Mouse (Mus musculus): ENCODE results near the gene Cngb1. TPM values are rescaled to one million over a fixed set of nuclear protein-coding genes. Genes with fewer than 3 reads are reported as not detected.

Gene Cngb1
- polyA plus RNA-seq (2016; fragmentation: Nextera tagmentation; extraction: Ambion mirVana) = not detected in 2 replicates

DNA sequence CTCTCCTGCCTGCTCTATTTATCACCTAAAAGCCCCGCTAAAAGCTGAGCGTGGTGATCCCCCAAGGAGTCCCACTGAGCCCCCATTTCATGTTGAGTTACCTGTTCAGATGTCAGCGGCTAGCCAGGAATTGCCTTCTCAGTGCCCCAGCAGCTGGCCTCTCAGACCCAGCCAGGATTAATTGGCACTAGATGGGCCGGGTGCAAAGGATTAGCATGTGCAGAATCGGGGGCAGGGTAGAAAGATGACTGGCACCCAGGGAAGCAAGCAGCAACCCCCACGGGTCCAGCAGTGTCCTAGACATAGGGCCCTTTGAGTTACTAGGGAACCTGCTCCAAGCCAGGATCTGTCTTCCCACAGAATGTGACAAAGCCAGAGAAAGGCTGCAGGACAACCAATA lies at the start of gene Cngb1:
Gene Cngb1, minus strand, starts transcription at position 155 of the 400 bp plus-strand sequence.
- H3K9me3 ChIP-seq = no peaks in the 10 kb centered on the region

DNA sequence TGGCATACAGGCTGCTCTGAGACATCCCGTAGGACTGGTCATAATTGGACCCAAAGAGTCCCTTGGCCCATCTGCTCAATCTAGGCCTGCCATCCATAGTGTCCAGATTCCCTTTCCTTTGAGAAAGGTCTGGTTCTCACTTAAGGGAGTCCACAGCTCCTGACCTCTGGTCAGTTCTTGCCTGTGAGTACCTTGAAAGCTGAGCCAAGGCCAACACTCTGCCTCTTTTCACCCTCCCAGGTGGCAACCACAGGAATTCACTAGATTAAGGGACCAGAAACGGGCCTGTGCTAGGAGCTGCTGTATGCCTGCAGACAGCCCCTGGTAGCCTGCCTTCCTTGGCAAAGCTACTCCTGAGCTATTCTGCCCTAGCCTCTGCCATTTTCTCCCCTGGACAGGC lies 48.2 kb upstream of the Cngb1 start:
- no peak for DNase-seq (ENCODE audit: low spot score)
- H3K36me3 ChIP-seq (replicated peaks) = no peaks in the 10 kb centered on the region
- 86% methylated on average over 2 of the region's 2 CpGs for WGBS
- peaks cover 42% of the 10 kb centered on the region for H3K27me3 ChIP-seq (replicated peaks; ENCODE audit: low read depth, poor library complexity, severe bottlenecking)
- H3K27ac ChIP-seq (replicated peaks) = no peak overlapping the region
- H3K9me3 ChIP-seq = no peaks in the 10 kb centered on the region
- H3K4me1 ChIP-seq = peaks cover 59% of the 10 kb centered on the region
- no peak overlapping the region for H3K4me3 ChIP-seq

More for the DNA sequence above, at the start of gene Cngb1:
- WGBS = 47% methylated on average over 6 of the region's 6 CpGs
- Histone ChIP-seq H3K4me3 (no peak within 1 kb of the TSS), H3K27ac (replicated peaks) (no peak within 1 kb of the TSS), H3K27me3 (replicated peaks; ENCODE audit: low read depth, poor library complexity, severe bottlenecking) (no peaks in the 10 kb centered on the region), H3K4me1 (peaks cover 26% of the 10 kb centered on the region), H3K36me3 (replicated peaks) (no peaks in the 10 kb centered on the region)
- no peak for DNase-seq (ENCODE audit: low spot score)

DNA sequence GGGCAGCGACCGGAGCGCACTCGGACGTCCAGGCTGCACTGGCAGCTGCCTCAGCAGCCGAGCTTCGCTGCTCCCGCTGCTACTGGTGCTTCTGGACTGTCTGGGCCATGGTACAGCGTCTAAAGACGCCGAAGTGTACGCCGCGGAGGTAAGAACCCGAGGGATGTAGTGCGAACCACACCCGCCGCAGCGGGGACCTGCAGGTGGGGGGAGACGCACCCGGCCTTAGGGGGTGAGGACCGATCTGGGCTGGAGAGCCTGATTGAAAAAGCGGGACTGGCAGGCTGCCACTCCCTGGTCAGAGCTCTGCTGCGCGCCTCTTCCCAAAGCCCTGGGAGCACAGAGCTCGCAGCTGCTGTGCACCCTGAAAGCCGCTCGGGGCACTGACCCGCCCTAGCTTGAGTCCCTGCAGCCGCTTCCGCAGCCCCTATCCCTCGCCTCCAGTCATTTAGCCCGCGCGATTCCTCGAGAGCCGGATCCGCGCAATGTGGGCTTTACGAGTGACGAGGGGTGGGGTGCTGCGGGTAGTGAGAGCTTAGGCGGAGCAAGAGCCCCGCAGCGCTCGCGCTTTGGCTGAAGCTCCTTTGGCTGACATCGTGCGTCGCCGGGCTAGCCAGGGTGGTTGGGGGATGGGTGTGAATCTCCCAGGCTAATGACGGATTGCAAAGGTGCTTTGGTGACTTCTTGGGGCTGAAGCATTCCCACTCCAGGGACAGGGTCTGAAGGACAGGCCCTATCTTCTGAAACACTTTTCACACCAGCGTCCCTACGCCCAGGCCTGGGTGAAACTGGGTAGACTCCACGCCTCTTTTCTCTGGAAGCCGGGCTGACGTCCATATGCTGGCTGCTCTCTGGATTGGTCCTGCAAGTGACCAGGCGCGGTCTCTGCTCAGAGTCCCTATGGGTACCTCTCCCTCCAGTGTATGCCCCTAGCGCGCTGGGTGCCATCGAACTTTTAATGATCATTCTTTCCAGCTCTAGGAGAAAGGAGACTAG lies 46.8 kb upstream of the Cngb1 start:
- H3K4me1 ChIP-seq = peaks cover 46% of the 10 kb centered on the region
- H3K9me3 ChIP-seq = no peaks in the 10 kb centered on the region
- peak; percentile 79 for DNase-seq (ENCODE audit: low spot score)
- H3K27ac ChIP-seq (replicated peaks) = peak overlapping the region; percentile 94
- H3K27me3 ChIP-seq (replicated peaks; ENCODE audit: low read depth, poor library complexity, severe bottlenecking) = peaks cover 48% of the 10 kb centered on the region
- WGBS = 1% methylated on average over 62 of the region's 62 CpGs
- H3K36me3 ChIP-seq (replicated peaks) = no peaks in the 10 kb centered on the region
- H3K4me3 ChIP-seq = peak overlapping the region; percentile 87

DNA sequence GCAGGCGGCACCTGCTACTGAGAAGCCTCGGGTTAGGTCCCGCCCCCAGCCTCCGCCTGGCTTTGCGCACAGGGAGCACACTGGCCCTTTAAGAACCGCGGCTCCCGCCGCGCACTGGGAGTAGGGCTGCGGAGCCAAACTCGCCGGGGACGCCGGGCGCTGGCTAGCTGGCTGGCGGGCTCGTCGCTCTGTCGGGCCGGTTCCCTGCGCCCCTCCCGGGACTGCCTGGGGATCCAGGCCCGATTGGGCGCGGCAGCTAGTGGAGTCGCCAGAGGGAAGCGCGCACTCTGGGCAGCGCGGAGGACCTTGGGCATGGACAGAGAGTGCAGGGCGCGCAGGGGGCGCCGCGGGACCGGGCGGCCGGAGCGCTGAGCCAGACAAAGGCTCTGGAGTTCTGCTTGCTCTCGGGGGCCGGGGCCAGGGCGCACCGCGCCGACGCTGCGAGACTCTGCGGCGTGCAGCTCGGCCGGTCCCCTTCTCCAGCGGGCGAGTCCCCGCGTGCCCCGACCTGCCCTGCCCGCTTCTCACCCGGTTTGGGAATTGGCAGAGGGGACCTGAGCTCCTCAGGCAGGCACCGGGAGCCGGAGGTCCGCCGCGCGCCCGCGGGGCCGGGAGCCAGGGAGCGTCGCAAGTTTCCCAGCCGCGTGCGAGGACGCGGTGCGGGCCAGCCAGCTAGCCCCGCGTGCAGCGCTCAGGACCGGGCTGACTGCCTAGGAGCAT lies 45.9 kb upstream of the Cngb1 start, which contains the start of gene Mmp15:
Gene Mmp15, plus strand, starts transcription at position 118 of the 720 bp plus-strand sequence.
- H3K9me3 ChIP-seq = no peaks in the 10 kb centered on the region
- peak within 1 kb of the TSS; percentile 94 for H3K27ac ChIP-seq (replicated peaks)
- whole genome bisulfite sequencing = under 1% methylated on average over 80 of the region's 80 CpGs
- H3K36me3 ChIP-seq (replicated peaks) = no peaks in the 10 kb centered on the region
- H3K4me3 ChIP-seq = peak within 1 kb of the TSS; percentile 87
- DNase-seq (ENCODE audit: low spot score) = peak; percentile 86
- peaks cover 44% of the 10 kb centered on the region for H3K4me1 ChIP-seq
- H3K27me3 ChIP-seq (replicated peaks; ENCODE audit: low read depth, poor library complexity, severe bottlenecking) = peaks cover 48% of the 10 kb centered on the region

DNA sequence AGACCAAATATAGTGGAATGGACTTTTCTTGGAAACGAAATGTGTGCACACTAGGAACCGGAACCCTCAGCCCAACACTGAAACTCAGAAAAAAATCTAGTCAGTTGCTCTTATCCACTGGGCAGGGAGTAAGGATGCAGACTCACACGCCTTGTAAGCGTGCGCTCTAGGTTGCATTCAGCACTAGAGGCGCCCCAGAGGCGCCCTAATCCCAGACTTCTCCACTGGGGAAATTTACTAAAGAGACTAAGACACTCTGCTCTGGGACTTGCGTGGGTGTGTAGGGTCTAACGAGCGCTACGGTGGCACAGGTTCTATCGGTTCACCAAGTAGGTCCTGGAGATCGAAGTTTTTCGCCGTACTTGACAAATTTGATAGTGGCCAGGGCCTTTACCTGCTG lies 45.1 kb upstream of the Cngb1 start:
- Histone ChIP-seq H3K27ac (replicated peaks) (no peak overlapping the region), H3K4me1 (peaks cover 46% of the 10 kb centered on the region), H3K27me3 (replicated peaks; ENCODE audit: low read depth, poor library complexity, severe bottlenecking) (peaks cover 48% of the 10 kb centered on the region), H3K36me3 (replicated peaks) (no peaks in the 10 kb centered on the region), H3K4me3 (peak overlapping the region; percentile 87), H3K9me3 (no peaks in the 10 kb centered on the region)
- DNase-seq (ENCODE audit: low spot score) = peak; percentile 45
- WGBS = 3% methylated on average over 15 of the region's 15 CpGs

DNA sequence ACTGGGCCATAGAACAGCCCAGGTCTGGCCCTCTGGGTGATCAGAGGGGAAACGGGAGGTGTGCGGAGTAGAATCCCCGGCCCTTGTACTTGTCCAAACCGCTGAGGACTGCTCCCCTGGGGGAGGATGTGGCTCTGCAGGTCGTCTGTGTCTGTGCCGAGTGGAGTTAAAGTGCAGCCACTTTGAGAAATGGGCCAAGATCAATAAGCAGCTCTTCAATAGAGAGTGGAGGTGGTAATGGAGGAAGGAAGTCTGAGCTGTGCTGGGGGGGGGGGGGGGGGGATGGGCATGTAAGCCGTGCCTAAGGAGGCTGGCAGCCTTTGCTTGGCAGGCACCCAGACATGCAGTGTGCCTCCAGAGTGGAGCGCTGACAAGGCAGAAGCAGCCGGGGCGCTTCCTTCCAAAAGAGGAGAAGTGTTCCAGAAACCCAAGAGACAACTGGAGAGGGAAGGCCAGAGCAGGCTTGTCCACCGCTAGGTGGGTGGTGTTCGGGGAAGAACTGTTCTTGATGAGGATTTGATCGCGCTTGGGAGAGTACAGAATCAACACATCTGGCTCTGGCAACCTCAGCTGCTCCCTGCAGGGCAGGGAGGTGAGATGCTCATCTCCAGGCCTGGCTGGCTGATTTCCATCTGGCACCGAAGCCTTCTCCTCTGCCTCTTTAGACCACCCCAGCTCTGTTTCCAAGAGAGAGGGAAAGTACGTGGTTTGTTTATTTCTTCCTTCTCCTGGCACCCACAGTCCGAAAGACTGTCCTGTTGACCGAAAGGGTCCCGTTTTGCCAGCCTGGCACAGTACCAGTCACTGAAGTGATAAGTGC lies 42.6 kb upstream of the Cngb1 start:
- no peaks in the 10 kb centered on the region for H3K9me3 ChIP-seq

DNA sequence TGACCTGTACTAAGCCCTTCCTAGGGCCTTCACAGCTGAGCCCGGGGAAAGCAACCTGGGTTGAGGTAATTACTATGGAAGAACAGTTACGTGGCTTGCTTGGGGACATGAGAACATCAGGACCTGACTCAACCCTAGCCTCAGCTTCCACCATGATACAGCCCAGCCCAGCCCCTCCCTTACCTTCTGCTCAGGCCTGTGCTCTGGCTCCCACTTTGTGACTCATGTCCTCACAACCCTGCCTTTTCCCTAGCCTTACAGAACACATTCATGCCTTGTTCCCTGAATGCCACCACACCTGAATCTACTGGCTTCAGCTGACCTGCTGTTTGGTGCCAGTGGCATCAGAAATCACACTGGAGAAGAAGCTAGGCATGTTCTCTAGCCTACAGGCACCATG lies 42.0 kb upstream of the Cngb1 start:
- 90% methylated on average over 2 of the region's 2 CpGs for WGBS
- no peaks in the 10 kb centered on the region for H3K9me3 ChIP-seq
- no peak overlapping the region for H3K27ac ChIP-seq (replicated peaks)
- peaks cover 20% of the 10 kb centered on the region for H3K36me3 ChIP-seq (replicated peaks)
- no peak for DNase-seq (ENCODE audit: low spot score)
- no peak overlapping the region for H3K4me3 ChIP-seq
- peaks cover 34% of the 10 kb centered on the region for H3K27me3 ChIP-seq (replicated peaks; ENCODE audit: low read depth, poor library complexity, severe bottlenecking)
- H3K4me1 ChIP-seq = peaks cover 28% of the 10 kb centered on the region

More for the DNA sequence above, 42.6 kb upstream of the Cngb1 start:
- Histone ChIP-seq H3K4me3 (no peak overlapping the region), H3K36me3 (replicated peaks) (peaks cover 14% of the 10 kb centered on the region), H3K27ac (replicated peaks) (no peak overlapping the region), H3K27me3 (replicated peaks; ENCODE audit: low read depth, poor library complexity, severe bottlenecking) (peaks cover 39% of the 10 kb centered on the region), H3K4me1 (peaks cover 35% of the 10 kb centered on the region)
- 66% methylated on average over 19 of the region's 19 CpGs for WGBS
- DNase-seq (ENCODE audit: low spot score) = no peak

DNA sequence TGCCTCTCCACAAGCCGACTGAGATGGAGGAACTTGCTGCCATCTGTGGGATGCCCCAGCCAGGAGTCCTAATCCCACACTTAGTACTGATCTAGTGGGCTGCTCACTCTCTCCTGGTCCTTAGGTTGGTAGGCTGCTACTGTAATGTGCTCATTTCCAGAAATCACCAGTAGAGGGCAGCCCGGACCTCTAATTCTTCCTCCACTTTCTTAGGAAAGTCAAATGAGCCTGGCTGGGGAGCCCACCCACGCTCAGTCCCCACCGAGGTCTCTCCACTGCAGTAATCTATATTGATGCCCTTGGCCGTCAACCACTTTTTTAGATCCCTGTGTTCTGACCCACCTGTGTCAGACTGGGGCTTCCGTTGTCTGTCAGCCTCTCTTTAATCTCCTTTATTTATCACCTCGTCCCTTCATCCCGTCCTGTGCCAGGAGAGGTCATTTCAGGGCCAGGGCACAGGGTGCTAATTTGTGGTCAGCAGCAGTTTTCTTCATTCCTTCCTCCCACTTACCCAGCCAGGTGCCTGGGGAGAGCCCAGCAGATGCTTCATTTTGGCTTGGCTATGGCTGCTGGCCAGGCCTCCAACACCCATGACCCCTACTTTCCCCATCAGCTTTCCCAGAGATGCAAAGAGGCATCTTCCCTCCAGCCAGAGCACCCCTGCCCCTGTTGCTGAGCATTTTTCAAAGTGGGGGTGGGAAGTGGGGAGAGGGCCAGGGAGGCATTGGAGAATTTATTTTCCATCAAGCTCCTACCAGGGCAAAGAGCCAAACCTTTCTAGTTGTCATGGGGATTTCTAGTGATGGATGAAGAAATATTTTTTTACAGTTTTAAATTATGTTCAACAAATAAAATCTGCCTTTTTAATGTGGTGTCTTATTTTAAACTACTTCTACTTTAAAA lies 40.5 kb upstream of the Cngb1 start:
- Histone ChIP-seq H3K4me1 (peaks cover 14% of the 10 kb centered on the region), H3K36me3 (replicated peaks) (peaks cover 28% of the 10 kb centered on the region), H3K9me3 (no peaks in the 10 kb centered on the region), H3K27ac (replicated peaks) (no peak overlapping the region), H3K27me3 (replicated peaks; ENCODE audit: low read depth, poor library complexity, severe bottlenecking) (peaks cover 26% of the 10 kb centered on the region), H3K4me3 (no peak overlapping the region)
- WGBS = 41% methylated on average over 8 of the region's 8 CpGs
- DNase-seq (ENCODE audit: low spot score) = peak; percentile 77

DNA sequence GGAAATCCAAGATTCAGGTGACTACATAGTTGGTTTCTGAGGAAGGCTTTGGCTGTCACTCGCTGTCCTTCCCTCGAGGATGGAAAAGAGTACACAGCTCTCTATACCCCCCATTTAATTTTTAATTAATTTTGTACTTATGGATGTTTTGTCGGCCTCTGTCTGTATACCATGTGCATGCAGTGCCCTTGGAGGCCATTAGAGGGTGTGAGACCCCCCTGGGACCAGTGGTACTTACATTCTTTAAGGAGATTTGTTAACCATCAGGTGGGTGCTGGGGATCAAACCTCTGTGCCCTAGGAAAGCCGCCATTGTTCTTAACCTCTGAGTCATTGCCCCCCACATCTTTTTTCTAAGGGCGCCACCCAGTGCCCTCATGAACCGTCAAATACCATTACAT lies 38.3 kb upstream of the Cngb1 start:
- Histone ChIP-seq H3K27ac (replicated peaks) (no peak overlapping the region), H3K9me3 (no peaks in the 10 kb centered on the region), H3K27me3 (replicated peaks; ENCODE audit: low read depth, poor library complexity, severe bottlenecking) (peaks cover 6% of the 10 kb centered on the region), H3K36me3 (replicated peaks) (peaks cover 41% of the 10 kb centered on the region), H3K4me1 (peaks cover 4% of the 10 kb centered on the region; the same call in 1 of the 2 replicates), H3K4me3 (no peak overlapping the region)
- 75% methylated on average over 6 of the region's 6 CpGs for WGBS
- no peak for DNase-seq (ENCODE audit: low spot score)

DNA sequence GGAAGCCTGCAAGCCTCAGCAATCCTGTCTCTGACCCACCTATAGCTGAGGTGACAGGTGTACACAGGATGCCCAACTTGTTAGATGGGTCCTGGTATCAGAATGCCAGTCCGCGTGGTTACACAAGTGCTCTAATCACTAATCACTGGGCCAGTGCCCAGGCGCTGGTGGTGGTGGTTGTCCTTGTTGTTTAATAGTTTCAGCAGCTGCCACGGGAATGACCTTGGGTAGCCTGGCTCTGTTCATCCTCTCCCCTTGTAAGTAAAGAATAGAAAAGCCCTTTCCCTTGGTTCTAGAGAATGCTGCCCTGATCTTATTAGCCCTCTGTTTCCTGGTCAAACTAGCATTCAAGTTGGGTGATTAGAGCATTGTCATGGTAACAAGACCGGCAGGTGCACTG lies 35.3 kb upstream of the Cngb1 start:
- Histone ChIP-seq H3K36me3 (replicated peaks) (peaks cover 64% of the 10 kb centered on the region), H3K4me1 (no peaks in the 10 kb centered on the region; the same call in 1 of the 2 replicates), H3K27me3 (replicated peaks; ENCODE audit: low read depth, poor library complexity, severe bottlenecking) (no peaks in the 10 kb centered on the region), H3K4me3 (no peak overlapping the region), H3K9me3 (no peaks in the 10 kb centered on the region), H3K27ac (replicated peaks) (no peak overlapping the region)
- DNase-seq (ENCODE audit: low spot score) = no peak
- 68% methylated on average over 5 of the region's 5 CpGs for WGBS

DNA sequence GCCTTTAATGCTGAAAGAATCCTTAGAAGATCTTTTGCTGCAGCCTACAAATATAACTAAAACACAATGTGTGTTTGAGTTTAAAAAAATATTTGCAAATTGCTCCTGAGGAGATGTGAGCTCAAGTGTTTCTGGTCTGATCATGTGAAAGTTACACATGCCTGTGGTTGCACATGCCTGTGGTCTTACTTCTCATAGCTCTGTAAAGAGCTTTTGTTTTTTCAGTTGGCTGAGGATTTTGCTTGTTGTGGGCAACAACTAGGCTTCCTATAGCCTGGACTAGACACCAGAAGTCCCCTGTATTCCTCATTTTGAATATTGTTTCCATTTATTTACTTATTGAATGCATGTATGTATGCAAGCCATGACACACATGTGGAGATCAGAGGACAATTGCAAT lies 30.0 kb upstream of the Cngb1 start:
- no peak for DNase-seq (ENCODE audit: low spot score)
- Histone ChIP-seq H3K9me3 (no peaks in the 10 kb centered on the region), H3K4me3 (no peak overlapping the region), H3K27ac (replicated peaks) (no peak overlapping the region), H3K27me3 (replicated peaks; ENCODE audit: low read depth, poor library complexity, severe bottlenecking) (no peaks in the 10 kb centered on the region), H3K4me1 (peaks cover 6% of the 10 kb centered on the region), H3K36me3 (replicated peaks) (peaks cover 51% of the 10 kb centered on the region)
